Mouse (Mus musculus): Measurements from ENCODE around the gene Acsl6. TPM values are rescaled to one million over a fixed set of nuclear protein-coding genes. Genes with fewer than 3 reads are reported as not detected.

Acsl6 gene
- polyA plus RNA-seq, 1 experiment from 2014 or later = 17.7 TPM

DNA sequence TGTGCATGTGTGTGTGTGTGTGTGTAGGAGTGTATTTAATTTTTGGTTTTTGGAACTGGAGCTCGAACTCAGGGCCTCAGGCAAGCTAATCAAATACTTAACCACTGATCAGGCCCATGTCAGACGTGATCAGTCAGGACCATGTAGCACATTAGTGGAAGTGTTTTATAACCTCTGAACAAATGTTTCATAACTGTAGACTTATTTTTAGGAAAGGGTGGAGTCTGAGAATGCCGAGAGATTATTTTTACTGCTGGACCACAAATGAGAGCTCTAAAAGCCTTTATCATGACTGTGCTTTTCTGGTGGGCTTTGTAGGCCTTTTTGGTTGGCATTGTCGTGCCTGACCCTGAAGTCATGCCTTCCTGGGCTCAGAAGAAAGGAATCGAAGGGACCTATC, 48.1 kb downstream of the Acsl6 start:
- Histone ChIP-seq H3K27me3 (ENCODE audit: control insufficient read depth, insufficient read depth, low read length) (no peaks in the 10 kb centered on the region), H3K9me3 (ENCODE audit: control insufficient read depth, low read length) (no peaks in the 10 kb centered on the region), H3K9ac (ENCODE audit: low read length) (no peak overlapping the region), H3K4me3 (ENCODE audit: low read depth, low read length) (no peak overlapping the region), H3K4me2 (ENCODE audit: low read depth) (no peak overlapping the region), H3K36me3 (ENCODE audit: control insufficient read depth, insufficient read depth, low read length) (no peaks in the 10 kb centered on the region), H3K27ac (ENCODE audit: low read depth, low read length) (no peak overlapping the region), H3K4me1 (ENCODE audit: control insufficient read depth, insufficient read depth, low read length) (peaks cover 8% of the 10 kb centered on the region)
- 68% methylated on average over 5 of the region's 5 CpGs for WGBS
- ATAC-seq (ENCODE audit: insufficient read depth, low FRiP score, low TSS enrichment) = no peak
- peak; percentile 3 for DNase-seq (ENCODE audit: low spot score)

GRCm38 (mm10) chr11:54353121-54353576, 49.6 kb downstream of the Acsl6 start:
- no peak overlapping the region for H3K4me2 ChIP-seq (ENCODE audit: low read depth)
- no peaks in the 10 kb centered on the region for H3K9me3 ChIP-seq (ENCODE audit: control insufficient read depth, low read length)
- H3K9ac ChIP-seq (ENCODE audit: low read length) = peak overlapping the region; percentile 56
- H3K4me1 ChIP-seq (ENCODE audit: control insufficient read depth, insufficient read depth, low read length) = peaks cover 8% of the 10 kb centered on the region
- no peaks in the 10 kb centered on the region for H3K27me3 ChIP-seq (ENCODE audit: control insufficient read depth, insufficient read depth, low read length)
- H3K27ac ChIP-seq (ENCODE audit: low read depth, low read length) = peak overlapping the region; percentile 88
- DNase-seq (ENCODE audit: low spot score) (peak; percentile 59), ATAC-seq (ENCODE audit: insufficient read depth, low FRiP score, low TSS enrichment) (0 out of 2 replicates have a peak, but pooled peaks have one; percentile 23)
- H3K36me3 ChIP-seq (ENCODE audit: control insufficient read depth, insufficient read depth, low read length) = no peaks in the 10 kb centered on the region
- 10% methylated on average over 8 of the region's 8 CpGs for WGBS
- no peak overlapping the region for H3K4me3 ChIP-seq (ENCODE audit: low read depth, low read length)

- ATAC-seq (ENCODE audit: insufficient read depth, low FRiP score, low TSS enrichment) (no peak), DNase-seq (ENCODE audit: low spot score) (peak; percentile 76)
- no peak overlapping the region for H3K27ac ChIP-seq (ENCODE audit: low read depth, low read length)
- H3K9me3 ChIP-seq (ENCODE audit: control insufficient read depth, low read length) = no peaks in the 10 kb centered on the region
- no peaks in the 10 kb centered on the region for H3K27me3 ChIP-seq (ENCODE audit: control insufficient read depth, insufficient read depth, low read length)
- WGBS = 57% methylated on average over 14 of the region's 15 CpGs
- peaks cover 8% of the 10 kb centered on the region for H3K4me1 ChIP-seq (ENCODE audit: control insufficient read depth, insufficient read depth, low read length)
- no peaks in the 10 kb centered on the region for H3K36me3 ChIP-seq (ENCODE audit: control insufficient read depth, insufficient read depth, low read length)
- no peak overlapping the region for H3K4me2 ChIP-seq (ENCODE audit: low read depth)
- no peak overlapping the region for H3K9ac ChIP-seq (ENCODE audit: low read length)
- H3K4me3 ChIP-seq (ENCODE audit: low read depth, low read length) = no peak overlapping the region
Observed at GRCm38 (mm10) chr11:54354595-54355563, 51.3 kb downstream of the Acsl6 start.

DNA sequence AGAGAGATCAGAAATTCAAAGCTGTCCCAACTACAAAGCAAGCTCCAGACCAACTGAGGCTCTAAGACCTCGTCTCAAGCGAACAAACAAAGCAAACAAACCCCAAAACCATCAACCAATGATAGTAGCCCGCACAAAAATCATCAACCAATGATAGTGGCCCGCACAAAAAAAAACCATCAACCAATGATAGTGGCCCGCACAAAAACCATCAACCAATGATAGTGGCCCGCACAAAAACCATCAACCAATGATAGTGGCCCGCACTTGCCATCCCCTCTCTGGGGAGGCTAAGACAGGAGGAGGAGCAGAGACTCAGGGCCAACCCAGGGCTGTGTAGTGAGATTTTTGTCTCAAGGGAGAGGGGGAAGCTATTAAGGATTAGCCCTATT, 52.0 kb downstream of the Acsl6 start:
- H3K4me1 ChIP-seq (ENCODE audit: control insufficient read depth, insufficient read depth, low read length) = peaks cover 8% of the 10 kb centered on the region
- H3K4me3 ChIP-seq (ENCODE audit: low read depth, low read length) = no peak overlapping the region
- no peak for DNase-seq (ENCODE audit: low spot score)
- WGBS = 70% methylated on average over 7 of the region's 7 CpGs
- no peak for ATAC-seq (ENCODE audit: insufficient read depth, low FRiP score, low TSS enrichment)
- H3K9me3 ChIP-seq (ENCODE audit: control insufficient read depth, low read length) = no peaks in the 10 kb centered on the region
- H3K27me3 ChIP-seq (ENCODE audit: control insufficient read depth, insufficient read depth, low read length) = no peaks in the 10 kb centered on the region
- H3K36me3 ChIP-seq (ENCODE audit: control insufficient read depth, insufficient read depth, low read length) = no peaks in the 10 kb centered on the region
- no peak overlapping the region for H3K9ac ChIP-seq (ENCODE audit: low read length)
- no peak overlapping the region for H3K27ac ChIP-seq (ENCODE audit: low read depth, low read length)
- H3K4me2 ChIP-seq (ENCODE audit: low read depth) = no peak overlapping the region

DNA sequence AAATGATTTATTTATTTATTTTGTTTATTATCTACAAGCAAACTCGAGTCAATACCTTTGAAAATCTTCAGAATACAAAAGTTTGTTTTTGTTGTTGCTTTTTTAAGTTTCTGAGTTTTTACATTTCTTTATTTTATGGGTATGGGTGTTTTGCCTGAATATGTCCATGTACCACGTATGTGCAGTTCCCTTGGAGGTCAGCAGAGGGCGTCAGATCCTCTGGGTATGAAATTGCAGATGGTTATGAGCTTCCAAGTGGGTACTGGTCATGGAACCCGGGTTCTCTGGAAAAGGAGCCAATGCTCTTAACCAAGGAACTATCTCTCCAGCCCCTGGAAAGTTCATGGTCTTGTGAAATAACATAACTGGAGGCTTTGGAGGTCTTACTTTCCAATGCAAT, 53.1 kb downstream of the Acsl6 start:
- Histone ChIP-seq H3K9me3 (ENCODE audit: control insufficient read depth, low read length) (no peaks in the 10 kb centered on the region), H3K4me1 (ENCODE audit: control insufficient read depth, insufficient read depth, low read length) (peaks cover 8% of the 10 kb centered on the region), H3K36me3 (ENCODE audit: control insufficient read depth, insufficient read depth, low read length) (no peaks in the 10 kb centered on the region), H3K4me3 (ENCODE audit: low read depth, low read length) (no peak overlapping the region), H3K27me3 (ENCODE audit: control insufficient read depth, insufficient read depth, low read length) (no peaks in the 10 kb centered on the region), H3K27ac (ENCODE audit: low read depth, low read length) (no peak overlapping the region), H3K4me2 (ENCODE audit: low read depth) (no peak overlapping the region), H3K9ac (ENCODE audit: low read length) (no peak overlapping the region)
- WGBS = 66% methylated on average over 4 of the region's 4 CpGs
- ATAC-seq (ENCODE audit: insufficient read depth, low FRiP score, low TSS enrichment) (no peak), DNase-seq (ENCODE audit: low spot score) (no peak)

DNA sequence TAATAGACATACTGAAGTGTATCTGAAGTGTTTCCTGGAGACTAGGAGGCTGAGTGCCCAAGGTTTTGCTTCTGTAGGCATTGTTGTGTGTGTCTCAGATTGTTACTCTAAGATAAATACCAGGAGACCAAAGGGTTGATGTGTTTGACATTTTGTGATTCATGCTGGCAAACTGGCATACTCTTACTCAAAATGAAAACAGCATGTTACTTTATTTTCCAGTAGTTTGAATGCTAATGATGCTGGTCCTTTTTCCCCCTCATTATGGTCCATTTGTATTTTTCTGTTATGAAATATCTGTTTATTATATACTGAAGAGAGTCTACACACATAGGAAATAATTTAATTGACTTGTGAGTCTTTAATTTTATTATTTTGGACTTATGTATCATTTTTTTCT, 69.0 kb downstream of the Acsl6 start:
- no peak for DNase-seq (ENCODE audit: low spot score)
- Histone ChIP-seq H3K36me3 (ENCODE audit: control insufficient read depth, insufficient read depth, low read length) (no peaks in the 10 kb centered on the region), H3K27ac (ENCODE audit: low read depth, low read length) (no peak overlapping the region), H3K27me3 (ENCODE audit: control insufficient read depth, insufficient read depth, low read length) (no peaks in the 10 kb centered on the region), H3K9me3 (ENCODE audit: control insufficient read depth, low read length) (no peaks in the 10 kb centered on the region), H3K4me1 (ENCODE audit: control insufficient read depth, insufficient read depth, low read length) (no peaks in the 10 kb centered on the region), H3K4me2 (ENCODE audit: low read depth) (no peak overlapping the region), H3K4me3 (ENCODE audit: low read depth, low read length) (no peak overlapping the region), H3K9ac (ENCODE audit: low read length) (no peak overlapping the region)
- ATAC-seq (ENCODE audit: insufficient read depth, low FRiP score, low TSS enrichment) = no peak

- no peaks in the 10 kb centered on the region for H3K27me3 ChIP-seq (ENCODE audit: control insufficient read depth, insufficient read depth, low read length)
- H3K4me2 ChIP-seq (ENCODE audit: low read depth) = no peak overlapping the region
- DNase-seq (ENCODE audit: low spot score) = no peak
- no peak overlapping the region for H3K27ac ChIP-seq (ENCODE audit: low read depth, low read length)
- H3K36me3 ChIP-seq (ENCODE audit: control insufficient read depth, insufficient read depth, low read length) = no peaks in the 10 kb centered on the region
- no peaks in the 10 kb centered on the region for H3K9me3 ChIP-seq (ENCODE audit: control insufficient read depth, low read length)
- H3K4me3 ChIP-seq (ENCODE audit: low read depth, low read length) = no peak overlapping the region
- no peak for ATAC-seq (ENCODE audit: insufficient read depth, low FRiP score, low TSS enrichment)
- H3K4me1 ChIP-seq (ENCODE audit: control insufficient read depth, insufficient read depth, low read length) = no peaks in the 10 kb centered on the region
- 56% methylated on average over 8 of the region's 8 CpGs for WGBS
- H3K9ac ChIP-seq (ENCODE audit: low read length) = no peak overlapping the region
Observed at GRCm38 (mm10) chr11:54390386-54390785, 86.8 kb downstream of the Acsl6 start.

- H3K36me3 ChIP-seq (ENCODE audit: control insufficient read depth, insufficient read depth, low read length) = no peaks in the 10 kb centered on the region
- ATAC-seq (ENCODE audit: insufficient read depth, low FRiP score, low TSS enrichment) (no peak), DNase-seq (ENCODE audit: low spot score) (no peak)
- no peak overlapping the region for H3K4me2 ChIP-seq (ENCODE audit: low read depth)
- no peaks in the 10 kb centered on the region for H3K27me3 ChIP-seq (ENCODE audit: control insufficient read depth, insufficient read depth, low read length)
- no peak overlapping the region for H3K9ac ChIP-seq (ENCODE audit: low read length)
- H3K4me1 ChIP-seq (ENCODE audit: control insufficient read depth, insufficient read depth, low read length) = no peaks in the 10 kb centered on the region
- H3K27ac ChIP-seq (ENCODE audit: low read depth, low read length) = no peak overlapping the region
- no peak overlapping the region for H3K4me3 ChIP-seq (ENCODE audit: low read depth, low read length)
- WGBS = 89% methylated on average over 4 of the region's 4 CpGs
- H3K9me3 ChIP-seq (ENCODE audit: control insufficient read depth, low read length) = no peaks in the 10 kb centered on the region
Observed at GRCm38 (mm10) chr11:54391326-54391725, 87.7 kb downstream of the Acsl6 start.

GRCm38 (mm10) chr11:54396686-54397085, 93.1 kb downstream of the Acsl6 start:
- H3K27me3 ChIP-seq (ENCODE audit: control insufficient read depth, insufficient read depth, low read length) = no peaks in the 10 kb centered on the region
- ATAC-seq (ENCODE audit: insufficient read depth, low FRiP score, low TSS enrichment) = no peak
- no peaks in the 10 kb centered on the region for H3K4me1 ChIP-seq (ENCODE audit: control insufficient read depth, insufficient read depth, low read length)
- no peak overlapping the region for H3K4me2 ChIP-seq (ENCODE audit: low read depth)
- no peaks in the 10 kb centered on the region for H3K9me3 ChIP-seq (ENCODE audit: control insufficient read depth, low read length)
- no peak overlapping the region for H3K9ac ChIP-seq (ENCODE audit: low read length)
- H3K36me3 ChIP-seq (ENCODE audit: control insufficient read depth, insufficient read depth, low read length) = no peaks in the 10 kb centered on the region
- no peak for DNase-seq (ENCODE audit: low spot score)
- no peak overlapping the region for H3K27ac ChIP-seq (ENCODE audit: low read depth, low read length)
- H3K4me3 ChIP-seq (ENCODE audit: low read depth, low read length) = no peak overlapping the region
- WGBS = 89% methylated on average over 1 of the region's 1 CpGs

Measured in neural tube, embryonic 11.5 days (tissue).